Mouse (Mus musculus): ENCODE results near the gene Mcee.

Mcee gene

DNA sequence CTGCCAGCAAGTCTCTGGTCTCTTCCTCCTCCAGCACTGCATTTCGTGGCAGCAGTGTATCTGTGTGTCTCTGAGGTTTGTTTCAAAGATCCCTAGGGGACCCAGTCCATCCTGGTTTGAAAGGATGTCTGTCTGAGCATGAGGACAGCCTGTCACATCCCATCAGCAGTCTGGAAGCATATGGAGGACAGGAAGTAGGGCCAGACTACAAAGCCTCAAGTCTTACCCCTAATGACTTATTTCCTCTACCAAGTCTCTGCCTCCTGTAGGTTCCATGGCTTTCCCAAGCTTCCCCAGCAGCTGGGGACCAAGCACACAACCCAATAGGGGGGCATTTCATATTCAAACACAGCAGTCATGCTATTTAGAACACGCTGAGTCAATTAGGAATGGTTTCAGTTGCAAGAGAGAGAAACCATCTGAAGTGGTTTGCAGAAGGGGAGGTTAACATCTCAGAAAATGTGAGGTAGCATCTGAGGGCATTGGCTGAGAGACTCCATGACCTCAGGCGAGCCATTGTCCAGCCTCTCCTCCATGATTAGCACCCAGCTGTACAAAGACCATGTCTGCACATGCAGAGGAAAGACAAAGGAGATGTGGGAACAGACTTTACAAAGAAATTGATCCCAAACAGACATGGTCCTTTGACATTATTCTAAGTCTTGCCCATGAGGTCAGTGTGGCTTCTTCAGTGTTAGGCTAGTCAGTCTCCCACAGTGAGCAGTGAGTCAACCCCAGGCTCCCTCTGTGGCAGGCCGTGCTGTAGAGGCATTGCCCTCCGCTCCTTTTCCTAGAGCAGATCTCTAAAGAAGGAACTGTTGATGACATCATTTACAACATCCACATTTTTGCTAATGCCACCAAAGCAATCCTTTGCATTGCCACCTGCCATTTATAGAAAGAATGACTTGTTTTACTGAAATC lies 47.5 kb downstream of the Mcee start:
- DNase-seq = no peak

DNA sequence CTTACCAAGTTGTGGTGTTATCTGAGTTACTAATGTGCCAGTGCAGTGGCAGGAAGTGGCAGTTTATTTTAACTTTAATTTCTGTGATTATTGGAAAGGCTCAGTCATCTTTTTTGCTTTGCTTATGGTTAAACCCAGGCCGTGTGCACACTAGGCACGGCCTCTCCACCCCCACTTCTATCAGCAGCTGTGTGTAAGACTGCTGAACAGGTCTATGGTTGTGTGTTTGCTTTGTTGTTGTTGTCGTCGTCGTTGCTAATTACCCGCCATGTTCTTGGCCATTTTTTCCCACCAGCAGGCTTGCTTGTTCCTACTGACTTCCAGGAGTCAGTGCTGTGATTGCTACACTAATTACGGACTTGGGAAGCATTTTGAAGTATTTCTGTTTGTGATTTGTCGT lies 48.1 kb downstream of the Mcee start:
- DNase-seq = no peak

DNA sequence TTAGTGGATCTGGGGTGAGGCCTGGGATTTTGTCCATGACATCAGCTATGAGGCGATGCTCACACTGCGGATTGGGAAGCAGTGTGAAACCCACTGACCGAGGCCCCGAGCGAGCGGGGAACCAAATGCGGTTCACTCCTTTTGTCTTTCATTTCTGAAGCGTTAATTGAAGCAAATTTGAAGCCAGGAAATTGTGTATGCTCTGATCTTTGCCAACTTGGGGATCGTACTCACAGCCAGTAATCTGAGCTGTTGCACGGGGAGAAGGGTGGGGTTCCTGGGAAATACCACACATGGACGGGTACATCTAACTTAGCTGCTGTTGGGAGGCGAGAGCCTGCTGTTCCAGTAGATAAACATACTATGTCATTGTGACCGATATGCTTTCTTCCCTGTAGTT lies 58.2 kb downstream of the Mcee start:
- DNase-seq = no peak

DNA sequence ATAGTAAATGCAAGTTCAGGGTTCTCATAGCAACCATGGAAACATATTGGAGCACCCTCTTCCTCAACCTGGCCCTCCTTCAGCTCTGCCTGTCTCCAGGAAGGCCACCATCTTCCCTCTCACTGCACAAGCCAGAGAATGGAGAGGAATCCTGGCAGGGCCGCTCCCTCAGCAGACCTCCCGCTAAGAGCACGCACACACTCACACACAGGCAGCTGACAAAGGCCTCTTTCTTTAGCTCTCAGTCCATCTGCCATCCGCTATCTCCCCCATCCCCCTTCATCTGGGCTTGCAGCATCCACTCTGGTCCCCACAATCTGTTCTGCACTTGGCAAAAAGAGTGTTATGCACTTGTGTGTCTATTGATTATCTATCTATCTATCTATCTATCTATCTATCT lies 59.0 kb downstream of the Mcee start:
- no peak for DNase-seq

DNA sequence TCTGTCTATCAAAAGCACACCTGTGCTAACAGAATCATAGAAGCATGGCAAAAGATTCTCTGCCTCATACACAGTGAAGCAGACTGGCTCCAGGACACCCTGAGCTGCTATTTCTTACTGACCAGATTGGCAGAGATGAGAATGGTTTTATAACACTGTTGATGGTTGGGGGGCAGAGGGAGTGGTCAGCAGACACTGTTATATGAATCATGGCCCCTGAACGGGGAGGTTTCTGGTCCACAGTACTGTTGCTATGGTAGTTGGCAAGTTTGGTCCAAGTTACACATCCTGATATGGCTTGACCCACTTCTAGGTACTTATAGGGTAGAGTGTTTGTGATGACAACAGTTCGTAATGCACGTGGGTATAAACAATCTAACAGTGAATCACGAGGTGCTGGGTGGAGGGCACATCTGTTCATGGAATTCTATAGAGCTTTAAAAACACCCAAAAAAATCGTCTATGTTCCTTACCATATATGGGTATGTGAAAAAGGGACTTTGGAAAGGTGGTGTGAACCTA lies 59.5 kb downstream of the Mcee start:
- no peak for DNase-seq

DNA sequence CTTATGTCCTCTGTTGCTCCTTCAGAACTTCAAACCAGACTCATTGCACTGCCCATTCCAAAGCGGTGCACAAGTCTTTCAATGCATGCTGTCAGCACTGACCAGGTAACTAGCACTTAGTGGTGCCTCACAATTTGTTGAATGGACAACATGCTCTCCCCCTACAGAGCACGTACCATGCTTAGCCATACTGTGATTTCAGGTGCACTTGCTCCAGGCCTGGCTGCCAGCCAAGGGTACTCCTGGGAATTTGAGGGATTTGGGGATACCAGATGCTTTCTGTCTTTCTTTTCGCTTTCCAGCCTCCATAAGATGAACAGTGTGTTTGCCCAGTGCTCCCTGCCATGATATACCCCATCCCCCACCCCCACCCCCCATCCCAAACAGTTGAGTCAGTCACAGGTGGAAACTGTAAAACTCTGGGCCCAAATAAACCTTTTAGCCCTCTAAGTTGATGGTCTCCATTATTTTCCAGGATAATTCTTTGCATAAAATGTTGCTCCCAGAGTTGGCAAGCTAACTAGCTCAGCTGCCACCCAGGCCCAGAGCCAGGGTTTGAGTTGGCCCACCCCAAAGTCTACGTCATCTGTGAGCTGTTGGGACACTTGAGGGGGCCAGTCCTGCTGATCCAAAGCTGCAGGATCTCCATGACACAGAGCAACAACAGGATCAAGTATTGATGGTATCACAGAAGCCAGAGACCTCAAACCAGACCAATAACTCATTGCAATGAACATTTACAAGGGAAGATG lies 60.2 kb downstream of the Mcee start:
- DNase-seq = no peak

DNA sequence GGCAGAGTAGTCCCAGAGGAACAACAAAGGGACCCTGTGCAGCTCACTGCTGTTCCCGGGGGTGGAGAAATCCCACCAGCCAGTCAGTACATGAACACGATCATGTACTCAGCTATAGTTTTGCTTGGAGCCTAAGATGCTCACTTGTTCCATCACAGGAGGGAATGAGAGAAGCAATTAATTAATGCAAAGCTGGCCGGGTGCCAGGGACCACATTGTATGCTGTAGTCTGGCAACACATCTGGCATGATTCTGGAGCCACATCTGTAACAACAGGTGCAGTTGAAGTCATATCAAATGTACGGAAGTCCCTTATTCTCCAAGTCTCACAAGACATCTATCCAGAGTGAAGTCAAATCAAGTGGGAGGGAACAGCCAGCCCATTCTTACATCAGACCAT lies 63.8 kb downstream of the Mcee start:
- no peak for DNase-seq

DNA sequence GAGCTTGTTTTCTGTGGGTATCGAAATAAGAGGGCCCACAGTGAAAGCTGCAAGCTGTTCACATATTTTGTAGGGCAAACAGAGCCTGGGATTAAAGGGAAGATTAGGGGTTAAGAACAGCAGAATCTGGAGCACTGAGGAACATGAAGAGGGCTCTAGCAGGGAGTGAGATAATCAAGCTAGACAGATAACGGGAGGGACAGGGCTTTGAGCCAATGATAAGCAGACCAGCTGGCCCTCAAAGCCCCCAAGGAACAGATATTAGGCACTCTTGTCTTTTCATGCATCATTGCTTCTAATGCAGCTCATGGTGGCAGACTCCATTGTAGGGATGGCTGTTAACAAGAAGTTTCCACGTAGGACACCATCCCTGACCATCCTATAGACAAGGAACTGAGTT lies 64.3 kb downstream of the Mcee start:
- DNase-seq = no peak

DNA sequence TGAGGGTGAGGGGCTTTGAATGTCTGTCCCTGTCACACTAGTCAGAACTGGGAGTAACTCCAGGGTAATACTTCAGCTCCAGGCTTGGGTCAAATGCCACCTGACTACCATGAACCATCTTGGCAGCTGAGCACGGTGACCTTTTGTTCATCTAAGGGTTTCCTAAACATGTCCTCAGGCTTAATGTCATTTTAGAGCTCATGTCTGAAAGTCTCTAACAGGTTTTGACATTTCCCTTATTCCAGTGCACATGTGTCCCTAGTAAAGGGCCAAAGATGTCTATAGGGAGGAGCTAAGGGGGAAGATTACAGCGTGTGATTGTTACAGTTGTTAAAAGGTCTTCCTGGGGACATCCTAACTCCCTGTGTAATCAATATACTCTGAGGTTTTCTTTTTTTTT lies 65.4 kb downstream of the Mcee start:
- no peak for DNase-seq

Measured in kidney, adult 11 months (tissue).